Mouse (Mus musculus) CH12.LX (cell line): ENCODE measurements around the gene Col6a2. TPM values are rescaled to one million over a fixed set of nuclear protein-coding genes. Genes with fewer than 3 reads are reported as not detected.

Experiments used
- DNase-seq: peaks from one replicate; pipeline ENCODE4 v3.0.0-alpha.2; 2013; ENCODE audit errors: extremely low read depth
- H3K27ac ChIP-seq: 2 replicates; pipeline ENCODE4 v1.5.1; 2012; ENCODE audit warnings: low read depth, mild to moderate bottlenecking, control low read depth, moderate library complexity; ENCODE audit not compliant: insufficient read depth
- H3K27me3 ChIP-seq: replicated peaks from 2 replicates; pipeline ENCODE3; 2012; ENCODE audit warnings: inconsistent platforms
- H3K36me3 ChIP-seq, 2 experiments: replicated peaks in 1 of 2; 2 replicates each; pipeline versions ENCODE3 to v1.6.1; 2012; ENCODE audit warnings: inconsistent platforms in 1 of 2, low read length in 1 of 2, mild to moderate bottlenecking in 1 of 2, mixed read lengths in 1 of 2, moderate library complexity in 1 of 2; ENCODE audit not compliant: control insufficient read depth in 1 of 2, insufficient read depth in 1 of 2
- H3K4me1 ChIP-seq, 2 experiments: 2 replicates each; pipeline ENCODE4 v1.6.1; 2012; ENCODE audit warnings: inconsistent platforms in 1 of 2, moderate library complexity in 1 of 2; ENCODE audit not compliant: insufficient read depth in 2 of 2, control insufficient read depth in 1 of 2
- H3K4me2 ChIP-seq: 2 replicates; pipeline ENCODE4 v1.6.1; 2012; ENCODE audit warnings: low read depth, mild to moderate bottlenecking, control low read depth; ENCODE audit not compliant: poor library complexity, insufficient read depth, severe bottlenecking
- H3K4me3 ChIP-seq, 3 experiments: fragments of 150-350 bp in 1 of 3; sonication (generic) in 1 of 3; replicated peaks in 1 of 3; 2 replicates each; pipeline versions ENCODE3 to v1.5.1; 2011 to 2012; ENCODE audit warnings: low read depth in 2 of 3, low read length in 2 of 3, mild to moderate bottlenecking in 2 of 3, moderate library complexity in 2 of 3, control low read depth in 1 of 3, improper control_type of control experiment in 1 of 3, inconsistent platforms in 1 of 3, mixed read lengths in 1 of 3; ENCODE audit not compliant: poor library complexity in 1 of 3
- H3K79me2 ChIP-seq: replicated peaks from 2 replicates; pipeline ENCODE4 v1.6.1; 2012; ENCODE audit warnings: mild to moderate bottlenecking, moderate library complexity; ENCODE audit not compliant: control insufficient read depth, poor library complexity, insufficient read depth, severe bottlenecking; ENCODE audit errors: extremely low read depth
- H3K9ac ChIP-seq: 2 replicates; pipeline ENCODE4 v1.6.1; 2012; ENCODE audit warnings: low read depth, mild to moderate bottlenecking, control low read depth, moderate library complexity; ENCODE audit not compliant: insufficient read depth
- H3K9me3 ChIP-seq: replicated peaks from 2 replicates; pipeline ENCODE3; 2012; ENCODE audit warnings: low read length, inconsistent platforms, mixed read lengths
- CHD1 ChIP-seq: IDR thresholded peaks from 2 replicates; pipeline ENCODE4 v1.6.1; 2012; ENCODE audit warnings: low read depth, low read length, improper control_type of control experiment, inconsistent platforms
- CHD2 ChIP-seq: IDR thresholded peaks from 2 replicates; pipeline ENCODE4 v1.6.1; 2011; ENCODE audit warnings: low read length, improper control_type of control experiment
- E2F4 ChIP-seq: IDR thresholded peaks from 2 replicates; pipeline ENCODE4 v1.6.1; 2011; ENCODE audit warnings: low read depth, low read length, improper control_type of control experiment; ENCODE audit not compliant: insufficient replicate concordance
- ELF1 ChIP-seq: IDR thresholded peaks from 2 replicates; pipeline ENCODE4 v1.6.1; 2014; ENCODE audit warnings: low read depth, mild to moderate bottlenecking, inconsistent platforms, low read length, improper control_type of control experiment
- EP300 ChIP-seq: IDR thresholded peaks from 2 replicates; pipeline ENCODE4 v1.6.1; 2011; ENCODE audit warnings: low read length, improper control_type of control experiment
- ETS1 ChIP-seq: conservative IDR thresholded peaks from 2 replicates; pipeline ENCODE4 v1.6.1; 2012; ENCODE audit warnings: low read depth, mild to moderate bottlenecking, inconsistent platforms, low read length, improper control_type of control experiment, moderate library complexity
- GABPA ChIP-seq: IDR thresholded peaks from 2 replicates; pipeline ENCODE4 v1.6.1; 2012; ENCODE audit warnings: low read depth, low read length, improper control_type of control experiment, inconsistent platforms; ENCODE audit not compliant: insufficient replicate concordance
- IRF4 ChIP-seq: IDR thresholded peaks from 2 replicates; pipeline ENCODE4 v1.6.1; 2014; ENCODE audit warnings: low read depth, mild to moderate bottlenecking, inconsistent platforms, low read length, improper control_type of control experiment
- KAT2A ChIP-seq: IDR thresholded peaks from 2 replicates; pipeline ENCODE4 v1.6.1; 2012; ENCODE audit warnings: low read length, improper control_type of control experiment, inconsistent platforms; ENCODE audit not compliant: insufficient replicate concordance
- MAFK ChIP-seq: IDR thresholded peaks from 2 replicates; pipeline ENCODE4 v1.6.1; 2011; ENCODE audit warnings: low read length, improper control_type of control experiment; ENCODE audit not compliant: insufficient replicate concordance
- MAZ ChIP-seq: IDR thresholded peaks from 2 replicates; pipeline ENCODE4 v1.6.1; 2012; ENCODE audit warnings: low read depth, mild to moderate bottlenecking, inconsistent platforms, low read length, improper control_type of control experiment, moderate library complexity
- MYC ChIP-seq: IDR thresholded peaks from 2 replicates; pipeline ENCODE4 v1.6.1; 2011; ENCODE audit warnings: low read depth, mild to moderate bottlenecking, improper control_type of control experiment, low read length
- NELFE ChIP-seq: IDR thresholded peaks from 2 replicates; pipeline ENCODE4 v1.6.1; 2011; ENCODE audit warnings: low read depth, low read length, improper control_type of control experiment
- RAD21 ChIP-seq: IDR thresholded peaks from 2 replicates; pipeline ENCODE4 v1.6.1; 2011; ENCODE audit warnings: low read depth, mild to moderate bottlenecking, low read length, improper control_type of control experiment, moderate library complexity
- RCOR1 ChIP-seq: conservative IDR thresholded peaks from 2 replicates; pipeline ENCODE4 v1.6.1; 2012; ENCODE audit warnings: low read depth, mild to moderate bottlenecking, inconsistent platforms, low read length, improper control_type of control experiment
- TCF12 ChIP-seq: IDR thresholded peaks from 2 replicates; pipeline ENCODE4 v1.6.1; 2014; ENCODE audit warnings: low read depth, mild to moderate bottlenecking, inconsistent platforms, low read length, improper control_type of control experiment
- USF1 ChIP-seq: IDR thresholded peaks from 2 replicates; pipeline ENCODE4 v1.6.1; 2014; ENCODE audit warnings: low read depth, mild to moderate bottlenecking, inconsistent platforms, low read length, improper control_type of control experiment
- ZKSCAN1 ChIP-seq: IDR thresholded peaks from 2 replicates; pipeline ENCODE4 v1.6.1; 2012; ENCODE audit warnings: low read depth, inconsistent platforms, low read length, improper control_type of control experiment, borderline replicate concordance
- ZMIZ1 ChIP-seq: IDR thresholded peaks from 2 replicates; pipeline ENCODE4 v1.6.1; 2012; ENCODE audit warnings: low read depth, mild to moderate bottlenecking, inconsistent platforms, low read length, improper control_type of control experiment
- dilution Hi-C: fragments of 300-500 bp; cut with MboI; formaldehyde crosslinking; loops from 2 replicates; pipeline ENCODE4 v1.14.3; 2020; ENCODE audit warnings: low sequenced_read_pairs; ENCODE audit not compliant: extremely low pct_unique_long_range_greater_than_20kb, extremely low pct_ligation_motif_present
- in situ Hi-C: fragments of 300-500 bp; cut with MboI; formaldehyde crosslinking; loops from 3 replicates; pipeline ENCODE4 v1.14.3; 2019; ENCODE audit warnings: low sequenced_read_pairs, low pct_ligation_motif_present, low pct_unique_long_range_greater_than_20kb, mixed read lengths
- polyA plus RNA-seq: library from polyadenylated mRNA; unstranded; fragments of >175 nt; gene quantifications from 2 replicates; pipeline ENCODE4 v1.2.1, GENCODE M21; 2012; ENCODE audit warnings: low read depth; ENCODE audit not compliant: insufficient read length
- total RNA-seq, 2 experiments: library from RNA; depleted of rRNA; stranded (reverse); fragments of 300-350 nt in 1 of 2; fragments of >200 nt in 1 of 2; gene quantifications; 2 replicates each; pipeline ENCODE4 v1.2.3; 2012 to 2014

Col6a2 gene
- total and polyA plus RNA-seq, 3 experiments = not detected

DNA sequence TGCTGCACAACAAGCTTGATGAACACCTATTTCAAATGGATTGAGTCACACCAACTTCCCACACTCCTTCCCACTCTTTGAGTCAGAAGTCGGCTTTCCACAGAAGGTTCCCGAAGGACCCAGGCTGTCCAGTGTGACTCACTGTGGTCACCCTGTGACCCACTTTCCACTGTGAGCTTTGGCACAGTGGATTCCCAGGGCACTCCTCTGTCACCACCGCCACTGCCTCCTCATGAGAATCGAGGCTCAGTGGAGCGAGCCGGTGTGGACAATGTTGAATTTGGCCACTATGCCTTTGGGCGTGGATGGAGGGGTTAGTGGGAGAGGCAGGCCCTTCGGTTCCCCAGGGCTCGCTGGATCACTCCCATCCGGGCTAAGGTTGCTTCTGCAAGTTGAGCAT, 25.3 kb upstream of the Col6a2 start:
- no peak overlapping the region for H3K9ac ChIP-seq
- no peak for DNase-seq
- H3K27ac ChIP-seq = no peak overlapping the region
- H3K79me2 ChIP-seq = no peaks in the 10 kb centered on the region
- no peaks in the 10 kb centered on the region for H3K36me3 ChIP-seq
- H3K4me3 ChIP-seq = no peak overlapping the region
- in situ Hi-C loops (no loop called here), dilution Hi-C loops (no loop called here)
- no peak overlapping the region for H3K4me2 ChIP-seq
- no peak for TF ChIP-seq GABPA
- no peak for TF ChIP-seq ETS1
- TF ChIP-seq USF1 = no peak
- no peak for TF ChIP-seq EP300
- TF ChIP-seq IRF4 = no peak
- no peak for TF ChIP-seq KAT2A
- no peak for TF ChIP-seq CHD1
- H3K4me1 ChIP-seq = no peaks in the 10 kb centered on the region
- H3K9me3 ChIP-seq = no peaks in the 10 kb centered on the region
- H3K27me3 ChIP-seq = peaks cover 88% of the 10 kb centered on the region

DNA sequence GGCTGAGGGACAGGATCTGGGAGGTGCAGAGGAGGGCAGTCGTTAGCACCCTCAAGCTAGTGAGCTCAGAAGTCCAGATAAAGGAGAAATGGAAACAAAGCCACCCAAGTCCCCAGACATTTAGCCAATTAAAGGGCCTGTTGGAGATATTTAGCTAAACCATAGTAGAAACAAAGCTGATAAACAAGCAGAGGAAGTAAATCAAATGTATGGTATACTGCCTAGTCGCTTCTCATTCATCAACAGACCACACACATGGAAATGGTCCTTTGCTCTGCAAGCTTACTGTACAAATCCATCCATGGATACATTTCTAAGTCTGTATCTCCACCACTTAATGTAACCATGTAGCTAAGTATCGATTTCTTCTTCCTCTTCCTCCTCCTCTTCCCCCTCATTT, 24.0 kb upstream of the Col6a2 start:
- TF ChIP-seq KAT2A (no peak), MAZ (no peak)
- TF ChIP-seq, all 38 proteins: peak for 0
- no peaks in the 10 kb centered on the region for H3K36me3 ChIP-seq
- in situ Hi-C loops (no loop called here), dilution Hi-C loops (no loop called here)
- no peak overlapping the region for H3K27ac ChIP-seq
- no peaks in the 10 kb centered on the region for H3K4me1 ChIP-seq
- no peak overlapping the region for H3K4me3 ChIP-seq
- H3K9me3 ChIP-seq = no peaks in the 10 kb centered on the region
- no peak for DNase-seq
- no peaks in the 10 kb centered on the region for H3K79me2 ChIP-seq
- peaks cover 88% of the 10 kb centered on the region for H3K27me3 ChIP-seq
- H3K4me2 ChIP-seq = no peak overlapping the region
- H3K9ac ChIP-seq = no peak overlapping the region

DNA sequence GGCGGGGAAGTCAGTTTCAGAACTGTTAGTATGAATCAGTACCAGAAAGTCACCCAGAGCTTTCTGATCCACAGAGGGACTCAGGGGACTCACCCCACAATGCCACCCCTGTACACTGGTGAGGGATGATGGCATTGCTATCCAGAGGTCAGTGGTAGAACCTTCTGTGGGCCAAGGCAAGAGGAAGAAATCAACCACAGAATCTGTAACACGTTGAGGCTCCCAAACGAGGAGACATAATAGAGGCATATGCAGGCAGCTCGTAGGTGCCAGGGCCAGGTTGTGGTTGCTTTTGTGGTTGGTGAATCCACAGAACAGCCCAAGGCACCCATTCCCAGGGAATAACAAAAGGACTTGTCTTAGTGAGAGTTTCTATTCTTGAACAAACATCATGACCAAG, 22.3 kb upstream of the Col6a2 start:
- H3K4me3 ChIP-seq = no peak overlapping the region
- in situ Hi-C loops (no loop called here), dilution Hi-C loops (no loop called here)
- TF ChIP-seq E2F4 (no peak), RCOR1 (no peak), ZKSCAN1 (no peak), KAT2A (no peak), IRF4 (no peak), MYC (no peak), ZMIZ1 (no peak), NELFE (no peak), ELF1 (no peak), MAFK (no peak), RAD21 (no peak), USF1 (no peak), CHD2 (no peak), TCF12 (no peak)
- H3K4me1 ChIP-seq = no peaks in the 10 kb centered on the region
- no peak overlapping the region for H3K27ac ChIP-seq
- no peaks in the 10 kb centered on the region for H3K79me2 ChIP-seq
- no peak overlapping the region for H3K4me2 ChIP-seq
- H3K27me3 ChIP-seq = peaks cover 90% of the 10 kb centered on the region
- no peak overlapping the region for H3K9ac ChIP-seq
- DNase-seq = no peak
- no peaks in the 10 kb centered on the region for H3K36me3 ChIP-seq
- H3K9me3 ChIP-seq = no peaks in the 10 kb centered on the region
